Mouse (Mus musculus) lung, postnatal 25 days (tissue): Measurements from ENCODE around the gene Sirpa.
A peak's percentile ranks its signal among the peaks of the same experiment; 100 is the strongest.

Experiments
- DNase-seq: peaks from one replicate; pipeline ENCODE4 v3.0.0; 2022; ENCODE audit warnings: low spot score

Sirpa gene

DNA sequence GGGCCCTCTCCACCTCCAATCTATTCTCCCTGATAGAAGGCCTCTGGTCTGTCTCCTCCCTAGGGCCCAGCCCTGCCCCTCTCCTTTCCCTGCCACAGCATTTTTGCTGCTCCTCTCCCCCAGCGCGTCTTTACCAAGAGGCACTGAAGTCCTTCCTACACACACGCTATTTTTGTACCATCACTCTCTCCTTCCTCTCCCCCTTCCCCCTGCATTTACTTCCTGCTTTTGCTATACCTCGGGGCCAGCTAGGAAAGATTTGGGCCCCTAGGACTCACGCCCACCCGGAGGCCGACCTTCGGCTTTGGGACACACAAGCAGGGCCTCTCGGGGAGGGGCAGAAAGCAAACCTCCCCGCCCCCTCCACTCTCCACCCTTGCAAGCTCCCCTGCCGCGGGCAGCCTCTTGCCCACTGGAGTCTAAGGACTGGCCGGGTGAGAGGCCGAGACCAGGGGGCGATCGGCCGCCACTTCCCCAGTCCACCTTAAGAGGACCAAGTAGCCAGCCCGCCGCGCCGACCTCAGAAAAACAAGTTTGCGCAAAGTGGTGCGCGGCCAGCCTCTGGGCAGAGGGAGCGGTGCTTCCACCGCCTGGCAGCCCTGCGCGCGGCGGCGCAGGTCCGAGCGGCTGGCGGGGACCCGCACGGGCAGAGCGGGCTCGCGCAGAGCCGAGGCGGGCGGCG is at the start of gene Sirpa:
Sirpa (plus strand) TSS at position 377 of the 682 bp plus-strand sequence.
- peak; percentile 75 for DNase-seq

DNA sequence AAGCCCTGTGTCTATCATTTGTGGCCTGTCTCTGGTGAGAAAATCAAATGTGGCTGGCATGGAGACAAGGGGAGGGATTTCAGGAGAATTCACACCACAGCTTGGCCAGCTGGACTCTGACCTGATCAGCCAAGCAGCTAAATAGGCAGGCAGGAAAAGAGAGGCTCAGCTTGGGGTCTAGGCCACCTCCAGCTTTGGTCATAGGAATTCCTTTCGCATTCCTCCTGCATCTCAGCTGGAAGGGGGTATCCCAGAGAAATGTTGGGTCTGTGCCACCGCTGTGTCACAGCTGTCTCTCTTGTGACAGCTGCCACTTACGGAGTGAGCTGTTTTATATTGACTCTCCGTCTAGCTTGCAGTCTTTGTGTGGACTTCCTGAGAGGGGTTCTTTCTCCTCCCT is 48.2 kb upstream of the Sirpa start:
- DNase-seq, result no peak

DNA sequence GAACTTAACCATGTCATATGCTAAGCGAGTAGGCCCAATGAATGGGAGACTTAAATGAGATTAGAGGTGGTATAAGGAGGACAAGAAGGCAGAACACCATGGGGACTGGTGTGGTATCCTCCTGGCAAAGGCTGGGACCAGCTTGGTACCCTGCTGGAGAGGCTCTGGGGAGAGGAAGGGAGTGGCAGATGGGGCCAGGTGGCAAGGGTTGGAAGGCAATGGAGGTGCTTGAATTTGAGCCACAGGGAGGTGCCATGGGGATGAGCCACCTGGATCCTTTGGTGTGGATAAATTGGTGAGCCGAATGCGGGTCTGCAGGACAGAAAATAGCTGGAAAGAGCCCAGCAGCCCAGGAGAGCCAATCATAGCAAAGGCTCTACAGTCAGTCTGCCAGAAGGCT is 47.7 kb upstream of the Sirpa start:
- no peak for DNase-seq

DNA sequence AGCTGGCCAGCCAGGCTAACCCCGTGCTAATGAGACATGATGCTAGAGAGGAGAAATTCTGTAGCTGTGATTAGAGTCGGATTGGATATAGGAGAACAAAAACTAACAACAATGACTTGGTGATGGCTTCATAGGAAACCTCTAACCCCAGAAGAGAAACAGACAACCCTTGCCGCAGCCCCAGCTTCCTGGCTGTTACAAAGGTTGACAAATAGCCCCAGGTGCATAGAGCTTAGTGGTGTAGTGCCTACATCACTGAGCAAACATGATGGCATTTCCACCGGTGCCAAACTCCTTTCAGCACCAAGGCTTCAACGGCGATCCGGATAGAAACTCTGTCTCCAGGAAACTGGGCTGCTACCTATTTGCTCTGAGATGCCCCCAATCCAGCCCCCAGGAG is 47.0 kb upstream of the Sirpa start:
- DNase-seq, result no peak

DNA sequence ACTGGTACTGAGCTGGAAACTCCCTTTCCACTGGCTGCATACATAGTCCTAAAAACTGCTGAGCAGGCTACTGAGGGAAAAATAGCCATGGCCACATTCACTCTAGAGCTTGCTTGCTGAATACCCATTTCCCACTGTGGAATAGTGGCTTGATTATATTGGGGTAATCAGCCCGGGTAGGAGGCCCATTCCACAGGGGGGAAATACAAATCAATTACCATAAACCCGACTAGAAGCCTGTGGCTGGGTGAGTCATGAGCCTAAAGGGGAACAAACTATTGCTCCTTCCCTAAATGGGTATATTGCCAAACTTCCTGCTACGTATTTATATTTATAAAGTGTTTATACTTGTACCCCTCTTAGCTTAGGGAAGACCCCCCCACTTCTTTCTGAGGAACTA is 45.9 kb upstream of the Sirpa start:
- DNase-seq, result peak; percentile 20

DNA sequence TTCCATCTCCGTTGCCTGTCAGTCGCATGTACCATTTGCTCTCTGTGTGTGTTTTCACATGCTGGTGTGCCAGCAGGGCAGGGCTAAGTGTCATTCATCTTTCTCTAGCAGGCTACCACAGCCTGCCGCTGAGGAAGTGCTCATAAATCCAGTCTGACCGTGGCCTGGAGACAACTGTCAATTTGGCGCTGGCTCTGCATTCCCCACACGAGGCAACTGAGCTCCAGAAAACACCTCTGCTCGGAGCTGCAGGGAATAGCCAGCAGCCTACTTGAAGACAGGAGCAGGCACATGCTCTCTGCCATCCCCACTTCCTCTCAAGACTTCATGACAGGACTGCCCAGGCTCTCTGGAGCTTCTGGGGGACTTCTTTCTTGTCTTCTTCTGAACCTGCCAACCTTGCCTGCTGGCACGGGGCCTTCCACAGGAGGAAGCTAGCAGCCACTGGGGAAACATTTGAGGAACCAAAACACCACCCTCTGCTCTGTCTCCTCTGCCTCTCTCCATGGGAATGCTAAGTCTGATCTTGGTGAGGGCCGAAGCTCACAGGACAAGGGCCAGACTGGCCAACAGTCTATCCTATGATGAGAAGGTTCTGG is 43.0 kb upstream of the Sirpa start:
- DNase-seq, result no peak

DNA sequence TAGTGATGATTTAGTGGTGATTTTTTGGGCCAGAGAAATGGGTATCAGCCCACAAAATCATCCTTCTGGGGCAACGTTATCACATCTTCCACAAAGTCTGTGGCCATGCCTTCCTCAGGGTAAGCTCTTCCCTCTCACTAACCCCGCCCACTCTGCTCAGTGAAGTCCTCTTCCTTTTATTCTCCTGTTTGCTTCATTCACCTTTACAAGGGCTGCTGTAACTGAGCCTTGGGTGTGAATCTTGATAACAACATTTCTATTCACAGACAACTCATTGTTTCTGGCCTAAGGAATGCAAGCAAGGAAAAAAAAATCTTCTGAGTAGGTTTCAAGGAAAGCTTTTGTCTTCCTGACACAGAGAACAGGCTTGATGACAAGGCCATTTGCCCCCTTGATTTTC is 41.9 kb upstream of the Sirpa start:
- DNase-seq, result no peak

DNA sequence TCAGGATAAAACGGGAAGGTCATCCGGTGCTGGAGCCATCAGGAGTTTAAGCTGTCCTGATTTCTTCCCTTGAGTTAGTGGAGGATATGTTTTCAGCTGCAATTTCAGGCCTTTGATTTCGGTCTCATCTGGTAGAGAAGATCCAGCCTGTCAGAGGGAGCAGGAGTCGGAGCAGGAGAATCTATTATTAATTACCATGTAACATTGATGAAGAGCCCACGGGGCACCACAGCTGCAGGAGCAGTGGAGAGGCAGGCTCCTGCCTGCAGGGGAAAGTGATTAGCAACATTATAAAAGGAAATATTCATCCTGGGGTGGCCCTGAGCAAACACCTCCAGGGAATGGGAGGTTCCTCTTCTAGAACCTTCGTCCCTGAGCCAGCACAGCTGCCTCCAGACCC is 36.6 kb upstream of the Sirpa start:
- DNase-seq, result no peak

DNA sequence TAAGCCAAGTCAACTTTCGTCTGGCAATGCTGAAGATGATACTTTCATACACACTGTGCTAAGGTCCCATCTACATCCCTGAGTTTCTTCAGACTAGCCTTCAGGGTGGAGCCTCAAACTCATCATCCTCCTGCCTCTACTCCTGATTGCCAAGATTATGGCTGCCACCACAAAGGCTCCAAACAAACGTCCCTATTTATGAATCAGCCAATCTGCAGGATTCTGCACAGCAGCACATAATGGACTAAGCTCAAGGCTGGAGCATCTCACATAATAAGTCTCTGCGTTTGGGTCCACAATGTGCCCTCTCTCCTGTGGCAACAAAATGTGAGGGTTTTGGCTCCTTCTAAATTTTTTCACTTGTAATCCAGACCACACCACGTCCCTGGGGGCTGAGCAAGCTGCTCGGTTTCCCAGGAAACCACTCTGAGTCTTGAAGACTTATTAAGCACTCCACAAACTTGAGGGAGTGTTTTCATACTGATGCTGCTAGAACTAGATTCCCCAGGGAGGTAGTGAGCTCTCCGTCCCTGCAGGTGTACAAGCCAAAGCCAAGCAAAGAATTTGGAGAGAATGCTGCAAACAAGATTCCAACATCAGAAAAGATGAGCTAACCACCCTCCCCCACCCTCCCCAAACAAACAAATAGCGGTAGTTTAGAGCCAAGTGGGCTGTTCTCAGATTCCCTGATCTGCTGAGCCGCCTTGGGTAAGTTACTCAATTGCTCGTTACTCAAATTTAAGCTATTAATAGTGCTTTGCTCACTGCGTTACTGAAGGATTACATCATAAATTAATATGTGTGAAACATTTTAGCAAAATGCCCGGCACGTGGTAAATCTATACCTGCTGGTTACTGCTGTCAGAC is 34.4 kb upstream of the Sirpa start:
- no peak for DNase-seq

DNA sequence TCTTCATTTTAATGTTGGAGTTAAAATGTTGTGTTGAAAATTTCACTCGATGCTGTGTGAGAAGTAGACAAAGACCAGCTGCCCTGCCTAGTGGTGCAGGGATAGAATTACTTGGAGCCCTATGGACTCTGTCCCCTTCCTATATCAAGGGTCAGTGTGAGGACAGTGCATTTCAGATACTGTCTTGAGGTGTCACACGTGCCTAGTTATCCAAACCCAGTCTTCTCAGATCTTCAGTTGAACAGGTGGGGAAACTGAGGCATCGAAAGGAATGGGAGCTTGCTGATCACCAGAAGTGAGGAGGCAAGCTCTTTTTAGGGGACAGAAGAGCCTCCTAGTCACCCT is 33.8 kb upstream of the Sirpa start:
- DNase-seq, result no peak

DNA sequence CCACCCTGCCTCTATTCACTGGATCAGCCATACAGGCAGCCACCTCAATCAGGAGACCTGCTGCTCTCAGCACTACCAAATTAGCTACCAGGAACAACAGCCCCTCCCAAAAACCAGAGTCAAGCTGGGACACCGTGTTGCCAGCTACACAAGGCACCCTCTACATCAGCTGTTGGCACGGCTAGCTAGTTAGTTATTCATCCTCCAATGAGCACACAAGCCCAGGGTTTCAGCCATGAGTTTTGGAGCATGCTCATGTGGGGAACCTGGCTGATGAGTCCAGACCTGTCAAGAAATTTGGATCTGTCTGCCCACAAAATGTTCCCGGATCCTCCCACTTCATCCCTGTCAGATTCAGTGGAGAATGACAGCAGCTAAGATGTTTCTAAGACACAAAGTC is 30.8 kb upstream of the Sirpa start:
- DNase-seq, result no peak

DNA sequence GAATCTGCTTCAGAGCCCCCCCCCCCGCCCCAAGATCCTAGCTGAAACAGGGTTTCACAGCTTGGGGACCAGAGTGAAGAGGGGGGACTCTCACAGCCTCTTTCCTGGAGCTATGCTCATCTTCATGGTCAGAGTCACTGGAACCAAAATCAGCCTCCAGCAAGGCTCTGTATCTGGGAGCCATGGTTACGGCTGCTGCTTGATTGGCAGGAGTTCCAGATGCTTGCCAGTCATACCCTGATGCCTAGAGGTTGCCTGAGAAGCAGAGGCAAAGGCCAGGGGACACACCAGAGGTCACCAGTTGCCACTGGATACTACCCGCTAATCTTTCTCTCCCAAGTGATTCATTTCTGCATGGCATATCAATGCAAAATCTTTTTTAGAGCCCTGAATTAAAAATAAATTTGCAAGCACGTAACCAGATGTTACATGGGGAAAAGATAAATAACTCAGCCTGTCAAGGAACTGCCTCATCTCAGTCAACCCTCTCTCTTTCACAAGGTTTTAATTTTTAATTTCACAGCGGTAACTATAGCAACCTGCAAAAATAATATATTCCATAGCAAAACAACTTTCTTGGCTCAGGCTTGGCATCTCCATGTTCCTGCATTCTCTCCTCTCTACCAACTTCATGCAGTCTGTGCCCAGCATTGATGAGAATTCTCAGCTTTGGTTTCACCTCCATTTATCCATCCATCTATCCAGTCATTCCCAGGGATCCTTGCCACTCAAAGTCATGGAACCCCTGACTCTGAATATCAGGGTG is 28.5 kb upstream of the Sirpa start:
- no peak for DNase-seq

DNA sequence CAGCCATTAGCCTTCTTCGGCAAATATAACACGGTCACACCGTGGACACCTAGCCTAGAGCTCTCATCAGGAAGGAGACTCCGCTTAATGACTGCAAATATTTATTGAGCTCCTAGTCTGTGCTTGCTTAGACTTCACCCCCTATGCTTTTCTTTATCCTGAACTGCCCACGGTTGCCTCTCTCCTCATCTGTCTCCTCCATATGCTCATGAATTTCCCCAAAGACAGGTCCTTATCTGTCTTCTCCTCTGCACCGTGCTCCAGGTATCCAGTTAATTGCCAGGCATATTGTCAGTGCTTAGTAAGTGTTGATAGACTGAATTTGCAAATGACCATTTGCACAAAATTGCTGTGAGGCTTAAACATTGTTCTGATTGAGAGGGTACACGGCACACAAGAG is 23.5 kb upstream of the Sirpa start:
- no peak for DNase-seq

DNA sequence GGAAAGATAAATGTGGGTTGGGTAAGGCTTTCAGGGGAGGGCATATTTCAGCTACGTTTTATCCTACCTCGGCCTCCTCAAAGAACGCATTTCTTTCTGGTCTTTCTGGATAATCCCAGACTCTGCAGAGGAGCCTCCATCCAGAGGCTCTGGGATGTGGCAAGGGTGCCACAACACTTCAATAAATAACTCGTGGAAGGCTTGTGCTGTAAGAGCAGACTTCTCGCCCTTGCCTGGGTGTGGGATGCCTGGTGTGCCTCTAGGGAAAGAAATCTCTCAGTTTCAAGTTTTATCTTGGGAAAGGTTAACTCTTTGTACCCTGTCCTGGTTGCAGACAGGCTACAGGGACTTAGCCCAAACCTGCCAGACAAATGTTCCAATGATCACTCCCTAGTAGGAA is 23.1 kb upstream of the Sirpa start:
- no peak for DNase-seq

DNA sequence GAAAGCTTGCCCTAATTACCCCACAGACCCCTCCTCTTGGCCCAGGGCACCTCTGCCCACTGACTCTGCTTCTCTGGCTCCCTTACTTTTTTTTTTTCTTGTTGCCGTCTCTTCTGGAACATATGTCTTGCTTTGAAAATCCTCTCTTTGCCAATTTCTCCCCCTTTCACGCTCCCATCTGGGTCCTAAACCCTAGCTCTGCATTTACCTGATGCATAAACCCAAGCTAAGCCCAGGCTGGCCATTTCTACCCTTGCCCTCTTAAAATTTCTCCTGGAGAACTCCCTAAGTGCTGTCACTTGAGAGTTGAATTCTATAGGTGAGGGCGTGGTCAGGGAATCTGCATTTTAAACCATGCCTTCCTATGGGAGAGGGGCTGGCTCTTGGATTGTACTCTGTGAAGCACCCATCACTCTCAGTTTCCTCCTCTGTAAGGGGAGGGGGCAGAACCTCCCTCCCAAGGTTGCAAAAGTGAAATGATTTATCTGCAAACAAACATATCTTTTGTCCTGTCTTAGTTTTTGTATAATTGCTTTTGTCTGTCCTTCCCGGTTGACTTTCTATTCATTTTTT is 18.8 kb upstream of the Sirpa start:
- DNase-seq, result no peak

DNA sequence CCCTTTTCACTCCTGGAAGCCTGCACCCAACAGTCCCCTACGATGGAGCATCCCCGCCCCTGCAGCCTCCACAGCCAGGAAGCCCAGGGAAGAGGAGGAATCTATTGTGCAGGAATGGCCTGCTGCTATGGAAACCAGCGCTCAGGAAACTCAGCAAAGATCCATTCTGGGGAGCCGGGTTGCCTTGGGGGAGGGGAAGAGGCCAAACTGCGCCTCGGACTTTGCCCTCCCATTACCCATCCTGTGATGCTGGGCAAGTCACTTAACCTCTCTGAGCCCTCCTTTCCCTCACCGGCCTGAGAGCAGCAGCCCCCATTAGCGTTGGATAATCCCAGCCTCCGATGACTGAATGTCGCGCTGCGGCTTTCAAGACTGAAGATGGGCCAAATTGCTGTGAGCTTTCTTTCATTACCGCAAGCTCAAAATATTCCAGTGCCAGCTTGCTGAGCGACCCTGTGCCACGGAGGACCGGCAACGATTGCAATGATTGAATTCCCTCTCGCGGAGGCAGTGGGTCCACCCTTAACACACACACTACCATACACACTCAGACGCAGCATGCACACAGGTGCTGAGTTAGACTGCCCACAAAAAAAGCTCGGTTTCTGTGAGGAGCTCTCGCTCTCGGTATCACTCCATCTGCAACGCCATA is 18.1 kb upstream of the Sirpa start:
- no peak for DNase-seq

DNA sequence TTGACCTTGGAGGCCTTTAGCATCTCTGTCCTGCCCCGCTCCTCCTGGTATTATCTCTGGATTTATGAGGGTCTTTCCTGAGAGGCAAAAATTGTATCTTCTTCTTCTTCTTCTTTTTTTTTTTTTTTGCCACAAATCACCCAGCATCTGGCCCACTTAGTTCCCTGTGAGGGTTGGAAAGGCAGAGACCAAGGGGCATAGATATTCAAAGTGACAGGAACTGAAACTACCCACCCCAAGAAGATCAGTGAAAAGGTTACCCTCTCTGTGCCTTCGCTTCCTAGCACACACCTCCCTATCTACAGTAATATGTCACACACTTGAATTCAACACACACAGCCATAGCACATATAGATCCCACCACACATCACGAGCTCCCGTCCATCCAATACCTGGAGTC is 17.5 kb upstream of the Sirpa start:
- DNase-seq, result no peak

DNA sequence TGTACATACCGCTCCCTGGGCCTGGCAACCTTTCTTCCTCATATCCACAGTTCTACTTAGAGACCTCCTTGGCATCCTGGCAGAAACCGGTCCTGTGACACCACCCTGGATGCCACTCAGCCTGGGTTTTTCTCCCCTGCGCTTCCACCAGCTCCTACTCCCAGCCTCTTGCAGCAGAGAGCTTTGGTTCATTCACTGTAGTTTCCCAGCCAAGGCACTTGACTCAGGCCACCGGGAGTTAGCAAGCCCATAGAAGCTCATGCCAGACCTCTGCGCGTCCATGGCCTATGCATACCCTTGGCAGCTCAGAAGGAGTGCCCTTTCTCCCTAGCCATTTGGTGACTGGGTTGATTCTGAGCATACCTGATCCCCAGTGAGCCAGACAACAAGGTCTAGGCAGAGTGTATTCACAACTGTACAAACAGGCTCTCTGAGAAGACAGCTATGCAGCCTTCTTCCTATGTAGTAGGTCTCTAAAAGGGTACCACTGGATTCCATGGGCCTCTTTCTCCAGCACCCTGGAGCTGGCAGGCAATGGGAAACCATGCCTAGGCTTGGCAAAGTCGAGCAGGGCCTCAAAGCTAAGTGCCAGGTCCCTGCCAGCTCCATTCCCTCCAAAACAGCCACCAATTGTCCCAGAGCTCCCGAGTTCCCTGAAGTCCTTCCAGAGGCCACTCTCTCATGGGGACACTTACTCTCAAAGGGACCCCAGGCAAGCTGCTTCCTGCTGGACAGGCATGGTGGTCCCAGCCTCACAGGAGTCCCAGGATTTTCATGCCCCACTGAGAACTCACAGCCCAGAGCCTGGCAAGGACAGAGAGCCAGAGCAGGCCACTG is 15.8 kb upstream of the Sirpa start:
- DNase-seq, result no peak

DNA sequence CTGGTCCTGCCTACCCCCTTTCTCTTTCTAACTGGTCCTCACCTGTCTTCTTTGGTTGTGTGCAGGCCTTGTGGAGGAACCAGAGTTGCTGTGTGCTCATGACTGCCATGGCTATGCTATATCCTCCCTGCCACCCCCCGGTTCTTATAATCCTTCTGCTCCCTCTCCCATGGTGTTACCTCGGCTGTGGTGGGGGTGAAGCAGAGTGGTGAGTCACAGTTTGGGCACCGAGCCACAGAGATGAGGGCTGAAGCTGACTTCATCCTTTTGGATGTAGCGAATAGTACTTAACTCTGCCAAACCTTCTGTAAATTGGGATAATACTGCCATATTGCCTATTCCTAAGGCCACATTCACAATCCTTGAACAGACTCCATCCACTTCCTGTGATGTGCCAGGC is 12.0 kb upstream of the Sirpa start:
- no peak for DNase-seq

DNA sequence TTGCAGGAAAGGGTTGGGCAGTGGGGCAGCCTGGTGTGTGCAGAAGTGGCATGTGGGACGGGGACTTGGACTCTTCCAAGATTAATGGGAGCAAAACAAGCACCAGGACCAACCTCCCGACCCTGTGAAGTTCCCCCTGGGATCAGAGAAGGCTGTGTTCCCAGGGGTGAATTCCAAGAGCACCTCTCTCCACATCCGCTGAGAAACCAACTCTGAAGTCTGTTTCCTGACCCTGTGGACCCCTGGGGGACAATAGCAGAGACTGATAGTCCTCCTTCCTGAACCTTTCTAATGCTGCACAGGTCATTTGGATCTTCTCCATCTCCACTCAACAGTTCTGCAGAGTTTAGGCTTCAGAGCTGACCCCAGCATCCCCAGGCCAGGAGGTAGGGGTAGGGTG is 10.8 kb upstream of the Sirpa start:
- DNase-seq, result no peak

DNA sequence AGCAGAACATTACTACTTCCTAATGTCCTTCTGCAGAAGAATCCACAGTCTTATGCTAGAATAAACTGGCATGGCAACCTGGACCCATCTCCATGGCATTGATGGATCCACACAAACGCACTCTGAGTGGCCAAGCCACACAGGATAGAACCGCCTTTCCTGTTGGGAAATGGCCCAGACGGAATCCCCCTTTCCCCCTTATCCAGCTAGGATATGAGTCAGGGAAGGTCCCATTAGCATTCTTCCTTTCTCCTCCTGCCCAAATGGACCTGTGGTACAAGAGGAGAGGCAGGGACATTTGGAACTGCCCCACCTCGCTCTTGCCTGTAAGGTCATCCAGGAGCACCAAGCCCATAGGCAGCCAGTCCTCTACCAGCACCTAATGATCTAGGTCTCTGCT is 10.4 kb upstream of the Sirpa start:
- DNase-seq, result no peak
